Mouse (Mus musculus): ENCODE measurements around the gene Mterf1b.
"Not testable (repeated sequence)": the region's sequence is repeated elsewhere in the genome, so short reads cannot be mapped to it uniquely, and the experiment has no call there.

Mterf1b gene

GRCm38 (mm10) chr5:4191671-4192480 lies at the start of gene Mterf1b:
Gene Mterf1b, plus strand, starts transcription at chr5:4192367.
- not testable (repeated sequence) for DNase-seq

GRCm38 (mm10) chr5:4159418-4160071 lies 32.6 kb upstream of the Mterf1b start:
- not testable (repeated sequence) for DNase-seq

DNA sequence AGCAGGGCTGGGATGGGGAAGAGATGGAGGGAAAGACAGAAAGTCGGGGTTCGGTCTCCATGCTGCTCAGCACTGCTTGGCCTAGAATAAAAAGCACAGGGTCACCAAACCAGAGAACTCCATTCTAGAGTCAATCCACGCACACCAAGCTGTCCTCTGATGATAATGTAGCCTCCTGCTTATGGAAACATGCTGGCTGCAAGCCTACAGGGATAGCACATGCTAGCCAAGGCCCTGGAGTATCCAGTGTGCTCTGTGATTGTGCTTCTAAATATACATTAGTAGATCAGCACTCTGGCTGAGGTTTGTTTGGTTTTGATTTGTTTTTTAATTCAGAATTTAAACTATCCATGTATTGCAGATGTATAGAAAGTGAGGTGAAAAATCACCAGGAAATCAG lies 30.6 kb upstream of the Mterf1b start:
- DNase-seq: no peak

GRCm38 (mm10) chr5:4162461-4162860 lies 29.7 kb upstream of the Mterf1b start:
- DNase-seq: no peak

GRCm38 (mm10) chr5:4167813-4168529 lies 24.2 kb upstream of the Mterf1b start:
- not testable (repeated sequence) for DNase-seq

DNA sequence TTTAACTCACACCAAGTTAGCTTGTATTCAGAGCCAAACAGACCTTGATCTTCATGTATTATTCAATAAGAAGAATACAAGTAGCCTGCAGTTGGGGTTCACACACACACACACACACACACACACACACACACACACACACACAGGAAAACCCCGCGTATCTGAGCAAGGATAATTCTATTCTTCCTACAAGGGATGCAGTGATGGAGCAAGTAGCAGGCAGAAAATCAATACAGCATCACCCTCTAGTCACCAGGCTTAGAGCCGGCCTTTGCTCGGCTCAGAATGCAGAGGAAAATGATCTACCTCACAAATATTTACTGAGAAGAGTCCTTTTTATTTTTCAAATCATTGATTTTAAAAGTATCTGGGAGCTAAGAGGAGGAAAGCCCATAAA lies 23.6 kb upstream of the Mterf1b start:
- not testable (repeated sequence) for DNase-seq

GRCm38 (mm10) chr5:4176421-4176820 lies 15.7 kb upstream of the Mterf1b start:
- DNase-seq: not testable (repeated sequence)

DNA sequence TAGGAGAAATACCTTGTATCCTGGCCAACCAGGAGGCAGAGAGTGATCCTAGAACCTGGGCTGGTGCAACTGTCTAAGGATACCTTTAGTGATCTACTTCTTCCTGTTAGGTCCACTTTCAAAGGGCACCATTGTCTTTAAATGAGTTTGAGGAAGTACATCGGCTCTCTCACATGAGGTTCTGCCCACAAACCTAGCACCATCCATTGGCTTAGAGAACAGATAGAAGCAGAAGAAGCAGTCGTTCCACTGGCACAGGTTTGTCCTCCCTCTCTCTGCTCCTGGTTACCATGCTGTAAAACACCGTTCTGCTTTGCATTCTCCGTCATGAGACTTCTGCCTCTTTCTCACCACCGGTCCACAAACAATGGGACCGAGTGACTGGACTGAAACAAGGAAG lies 12.8 kb upstream of the Mterf1b start:
- no peak for DNase-seq

DNA sequence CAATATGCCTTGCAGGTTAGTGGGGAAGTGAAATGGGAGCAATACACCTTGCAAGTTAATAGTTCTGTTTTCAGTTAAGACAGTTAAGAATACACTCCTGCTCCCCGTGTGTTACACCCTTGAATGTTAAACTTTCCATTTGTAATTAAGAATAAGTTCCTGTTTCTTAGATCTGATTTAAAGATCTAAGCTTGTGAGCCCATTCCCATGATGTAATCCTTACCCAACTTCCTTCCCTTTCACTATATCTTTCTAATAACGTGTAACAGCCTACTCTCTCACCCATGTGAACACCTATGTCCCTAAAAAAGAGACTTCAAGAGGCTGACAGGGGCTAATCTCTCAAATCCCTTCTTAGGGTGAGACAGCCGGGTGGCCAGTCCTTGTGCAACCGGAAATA lies 5.4 kb upstream of the Mterf1b start:
- no peak for DNase-seq

GRCm38 (mm10) chr5:4192481-4193246 lies 497 bp downstream of the Mterf1b start:
- not testable (repeated sequence) for DNase-seq

GRCm38 (mm10) chr5:4193247-4193628 lies 1.1 kb downstream of the Mterf1b start:
- DNase-seq: no peak

- no peak for DNase-seq
Observed at GRCm38 (mm10) chr5:4194166-4194565, 2.0 kb downstream of the Mterf1b start.

DNA sequence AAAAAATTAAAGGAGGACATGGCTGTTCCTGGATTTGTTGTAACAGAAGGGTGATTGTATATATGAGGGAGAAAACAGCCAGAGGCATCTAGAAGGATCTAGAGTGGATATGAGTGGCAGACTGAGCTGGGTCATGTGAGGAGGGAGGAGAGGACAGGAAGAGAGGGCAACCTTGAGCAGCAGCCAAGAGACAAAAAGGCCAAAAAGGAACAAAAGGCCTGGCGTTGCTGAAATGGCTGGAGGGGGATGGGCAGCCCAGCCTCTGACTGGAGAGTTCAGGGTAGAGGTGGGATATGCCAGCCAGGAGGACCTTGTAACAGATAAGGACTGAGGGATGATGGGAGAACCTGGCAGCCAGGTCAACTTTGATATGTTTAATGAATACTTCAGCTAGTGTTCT lies 2.9 kb downstream of the Mterf1b start:
- DNase-seq: no peak

DNA sequence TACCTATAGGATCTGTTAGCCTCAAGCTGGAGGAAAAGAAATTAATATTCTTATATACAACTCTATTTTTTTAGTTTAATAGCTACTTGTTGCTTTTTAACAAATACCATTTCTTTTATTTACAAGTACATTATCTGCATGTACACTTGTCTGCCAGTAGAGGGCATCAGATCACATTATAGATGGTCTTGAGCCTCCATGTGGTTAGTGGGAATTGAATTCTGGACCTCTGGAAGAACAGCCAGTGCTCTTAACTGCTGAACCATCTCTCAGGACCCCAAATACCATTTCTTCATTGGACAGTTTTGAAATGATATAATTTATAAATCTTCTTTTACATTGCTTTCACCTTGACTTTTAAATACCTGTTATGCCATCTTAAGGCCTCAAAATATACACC lies 9.2 kb downstream of the Mterf1b start:
- no peak for DNase-seq

DNA sequence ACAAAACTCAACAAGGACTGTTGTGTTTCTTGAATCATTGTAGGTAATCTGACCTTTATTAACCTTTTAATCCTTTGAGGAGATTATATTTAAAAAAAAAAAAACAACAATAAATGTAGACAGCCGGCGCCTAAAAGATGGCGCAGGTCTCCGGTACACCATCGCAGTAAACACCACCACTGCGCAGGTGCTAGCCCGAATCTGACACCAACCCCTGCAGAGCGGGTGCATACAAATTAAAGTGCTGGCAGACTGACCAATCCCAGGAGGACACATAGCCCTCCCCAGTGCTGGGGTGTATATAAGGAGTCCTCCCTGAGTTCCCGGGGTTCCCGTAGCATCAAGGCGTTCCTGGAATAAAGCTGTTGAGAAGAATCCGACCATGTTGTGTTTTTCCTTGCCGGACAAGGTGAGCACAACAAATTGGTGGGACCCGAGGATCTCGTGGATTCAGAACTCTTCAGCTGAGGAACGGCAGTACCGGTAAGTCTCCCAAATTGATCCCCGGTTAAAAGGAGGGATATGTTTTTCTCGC lies 10.2 kb downstream of the Mterf1b start:
- not testable (repeated sequence) for DNase-seq

DNA sequence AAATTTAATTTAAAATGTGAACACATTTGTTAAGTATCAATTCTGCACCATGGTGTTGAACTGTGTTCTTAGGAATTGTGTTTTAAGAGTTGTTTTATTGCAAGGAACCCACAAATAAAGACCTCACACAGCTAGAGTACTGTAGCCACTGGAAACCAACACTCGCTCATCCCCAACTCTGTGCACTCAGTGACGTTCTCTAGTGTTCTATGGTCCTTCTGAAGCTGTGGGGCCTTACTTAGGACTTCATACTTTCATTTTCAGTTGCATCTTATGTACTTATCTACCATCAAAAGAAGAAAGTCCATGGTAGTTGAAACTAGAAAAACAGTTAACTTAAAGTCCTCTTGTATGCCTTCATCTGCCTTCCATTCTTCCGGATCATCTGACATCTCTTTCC lies 17.9 kb downstream of the Mterf1b start:
- DNase-seq: not testable (repeated sequence)

DNA sequence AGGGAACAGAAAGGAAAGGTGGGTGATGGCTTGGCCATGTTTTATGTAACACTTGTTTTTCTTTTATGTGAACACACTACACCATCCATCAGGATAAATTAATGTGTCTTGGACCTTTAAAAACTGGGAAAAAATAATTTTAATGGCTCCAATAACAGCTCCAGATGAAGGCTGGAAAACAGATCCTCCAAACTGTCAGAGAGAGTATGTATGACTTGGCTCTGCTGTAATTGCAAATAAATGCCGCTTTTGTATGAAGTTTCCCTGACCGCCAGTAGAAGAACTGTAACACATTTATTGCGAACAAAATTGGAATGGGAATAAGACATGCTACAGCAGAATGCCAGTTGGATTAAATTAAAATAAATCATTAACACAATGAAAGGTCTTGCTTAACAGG lies 29.1 kb downstream of the Mterf1b start:
- DNase-seq: no peak

DNA sequence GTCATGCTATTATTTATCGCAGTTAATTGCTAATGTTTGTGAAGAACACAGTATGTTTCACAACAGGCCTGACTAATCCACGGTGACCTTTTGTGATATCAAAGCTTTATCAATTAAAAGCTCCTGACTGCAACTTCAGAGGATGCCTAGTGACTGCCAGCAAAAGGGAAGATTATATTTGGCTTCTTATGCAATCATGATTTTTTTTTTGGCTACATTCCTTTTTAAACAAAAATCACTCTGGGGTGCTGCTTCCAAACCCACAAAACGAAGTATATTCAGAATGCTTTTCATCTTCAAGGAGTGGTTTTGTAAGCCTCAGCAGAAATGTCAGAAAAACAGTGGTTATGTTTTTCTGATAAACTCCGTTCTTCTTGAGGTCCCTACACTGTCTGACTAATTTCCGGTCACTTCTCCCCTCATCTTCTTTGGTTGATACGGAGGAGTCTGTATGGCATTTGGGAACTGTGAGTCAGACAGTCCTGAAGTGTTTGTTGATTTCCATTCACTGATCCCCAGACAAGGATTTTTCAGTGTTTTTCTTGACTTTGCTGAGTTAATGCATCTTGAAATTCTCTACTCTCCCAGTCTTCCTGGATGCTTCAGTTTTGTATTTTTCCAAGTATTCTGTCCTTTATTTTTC lies 29.9 kb downstream of the Mterf1b start:
- no peak for DNase-seq

DNA sequence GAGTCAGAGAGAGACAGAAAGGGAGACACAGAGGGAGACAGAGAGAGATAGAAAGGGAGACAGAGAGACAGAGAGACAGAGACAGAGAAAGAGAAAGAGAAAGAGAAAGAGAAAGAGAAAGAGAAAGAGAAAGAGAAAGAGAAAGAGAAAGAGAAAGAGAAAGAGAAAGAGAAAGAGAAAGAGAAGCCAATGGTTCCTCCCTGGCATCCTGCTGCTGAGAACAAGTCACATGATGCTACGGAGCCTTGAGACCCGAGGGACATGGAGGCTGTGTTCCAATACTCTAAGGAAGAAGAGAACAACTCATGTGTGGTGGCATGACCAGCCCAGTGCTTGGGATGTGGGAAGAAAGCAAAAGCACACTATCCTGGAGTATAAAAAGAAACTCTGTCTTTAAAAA lies 40.0 kb downstream of the Mterf1b start:
- no peak for DNase-seq

- DNase-seq: no peak
Observed at GRCm38 (mm10) chr5:4234505-4234904, 42.3 kb downstream of the Mterf1b start.

- DNase-seq: no peak
Observed at GRCm38 (mm10) chr5:4240120-4240519, 48.0 kb downstream of the Mterf1b start.

DNA sequence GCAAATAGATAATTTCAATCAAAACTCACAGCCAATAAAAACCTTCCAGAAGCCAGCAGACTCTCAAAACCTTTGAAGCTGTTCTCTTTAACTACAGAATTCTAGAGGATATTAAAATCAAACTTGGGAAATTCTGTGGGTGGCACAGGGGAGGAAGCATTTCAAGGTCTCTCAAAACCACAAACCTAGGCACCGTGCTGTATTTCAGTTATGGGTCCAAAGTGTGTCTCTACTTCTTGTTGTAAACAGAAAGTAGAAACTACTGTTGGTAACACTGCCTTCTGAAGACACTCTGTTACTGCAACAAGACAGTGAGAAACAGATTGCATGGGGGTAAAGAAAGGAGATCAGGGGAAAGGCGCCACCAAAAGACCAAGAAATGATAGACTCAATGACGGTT lies 52.8 kb downstream of the Mterf1b start:
- no peak for DNase-seq
